Mouse (Mus musculus) urinary bladder, postnatal 36 days (tissue): Measurements from ENCODE around the gene Cckbr.

ENCODE experiments used
- DNase-seq, 2 experiments: peaks; one replicate each; pipeline ENCODE4 v3.0.0; 2022; ENCODE audit warnings: low spot score in 2 of 2, mixed read lengths in 1 of 2

Gene Cckbr

DNA sequence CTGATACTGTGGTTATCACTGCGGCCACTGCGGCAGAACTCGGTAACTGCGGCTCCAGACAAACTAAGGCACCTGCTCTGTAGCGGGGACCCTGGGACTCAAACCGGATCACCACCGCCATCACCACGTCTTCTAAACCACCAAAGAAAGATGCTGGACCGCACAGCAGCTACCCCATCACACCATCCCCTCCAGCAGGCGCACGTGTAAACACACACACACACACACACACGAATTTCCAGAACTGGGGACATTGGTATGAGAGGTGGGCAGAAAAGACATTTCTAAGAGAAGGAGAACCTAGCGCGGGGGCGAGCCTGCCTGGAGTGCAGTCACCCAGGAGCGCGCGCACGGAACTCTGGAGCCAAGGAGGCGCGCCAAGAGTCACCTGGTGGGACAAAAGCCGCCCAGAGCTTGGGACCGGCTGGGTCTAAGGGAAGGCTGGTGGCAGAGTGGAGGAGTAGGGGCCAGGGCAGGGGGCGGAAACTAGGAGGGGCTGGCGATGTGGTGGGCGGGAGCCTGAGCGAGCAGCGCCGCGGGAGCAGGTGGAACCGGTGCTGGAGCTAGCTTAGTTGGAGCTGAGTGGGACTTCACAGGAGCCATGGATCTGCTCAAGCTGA, at the start of gene Cckbr:
TSS of gene Cckbr (plus strand) at position 308 of the 620 bp plus-strand sequence.
- DNase-seq: no peak

DNA sequence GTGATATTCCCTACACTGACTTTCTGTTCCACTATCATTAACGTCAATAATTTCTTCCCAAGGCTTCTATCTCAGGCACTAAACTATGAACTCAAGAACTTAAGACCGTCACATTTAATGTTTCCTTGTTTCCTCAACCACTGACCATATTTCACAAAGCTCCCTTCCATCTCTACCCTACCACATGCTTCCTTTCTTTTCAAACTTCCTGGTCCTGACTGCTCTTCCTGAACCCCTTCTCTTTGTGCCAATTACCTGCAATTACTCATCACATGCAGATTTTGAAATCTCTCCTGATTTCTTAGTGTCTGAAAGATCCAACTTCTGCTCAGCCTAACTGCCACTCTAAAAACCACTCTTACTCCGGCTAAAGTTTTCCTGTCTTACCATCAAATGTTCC, 45.2 kb upstream of the Cckbr start:
- no peak for DNase-seq

DNA sequence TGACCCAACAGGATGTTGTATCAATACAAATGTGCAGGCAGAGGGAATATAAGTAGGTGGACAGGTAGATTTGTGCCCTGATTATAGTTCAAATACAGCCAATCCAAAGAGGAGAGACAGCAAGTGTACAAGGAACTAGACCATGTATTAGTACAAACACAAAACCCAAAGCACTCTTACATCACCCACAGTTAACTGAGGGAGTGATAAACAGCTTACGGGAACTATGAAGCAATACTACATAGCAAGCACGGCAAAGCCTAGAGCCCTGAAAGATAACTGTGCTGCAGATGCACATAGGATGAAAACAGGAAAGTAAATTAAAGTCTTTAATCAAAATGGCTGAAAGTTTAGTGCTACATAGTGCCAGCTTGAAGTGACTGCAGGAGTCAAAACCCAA, 37.8 kb upstream of the Cckbr start:
- DNase-seq: no peak

- DNase-seq: no peak
These were observed 35.3 kb upstream of the Cckbr start for GRCm38 (mm10) chr7:105390236-105390635.

DNA sequence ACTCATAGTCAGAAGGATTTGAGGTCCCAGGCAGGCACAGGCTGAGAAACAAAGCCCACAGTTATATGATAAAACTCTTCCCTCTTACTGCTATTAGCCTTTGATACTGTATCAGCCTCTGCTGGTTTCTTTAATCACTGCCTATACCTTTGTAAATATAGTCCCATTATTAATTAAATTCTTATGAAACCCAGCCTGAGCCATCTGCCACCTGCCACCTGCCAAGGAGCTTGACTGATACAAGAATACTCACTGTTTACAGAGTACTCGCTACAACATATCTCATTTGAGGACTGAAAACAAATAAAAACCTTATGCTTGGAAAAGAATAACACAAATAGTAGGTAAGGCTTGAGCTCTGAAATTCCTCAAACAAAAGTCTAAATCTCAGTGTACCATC, 30.9 kb upstream of the Cckbr start:
- DNase-seq: no peak

DNA sequence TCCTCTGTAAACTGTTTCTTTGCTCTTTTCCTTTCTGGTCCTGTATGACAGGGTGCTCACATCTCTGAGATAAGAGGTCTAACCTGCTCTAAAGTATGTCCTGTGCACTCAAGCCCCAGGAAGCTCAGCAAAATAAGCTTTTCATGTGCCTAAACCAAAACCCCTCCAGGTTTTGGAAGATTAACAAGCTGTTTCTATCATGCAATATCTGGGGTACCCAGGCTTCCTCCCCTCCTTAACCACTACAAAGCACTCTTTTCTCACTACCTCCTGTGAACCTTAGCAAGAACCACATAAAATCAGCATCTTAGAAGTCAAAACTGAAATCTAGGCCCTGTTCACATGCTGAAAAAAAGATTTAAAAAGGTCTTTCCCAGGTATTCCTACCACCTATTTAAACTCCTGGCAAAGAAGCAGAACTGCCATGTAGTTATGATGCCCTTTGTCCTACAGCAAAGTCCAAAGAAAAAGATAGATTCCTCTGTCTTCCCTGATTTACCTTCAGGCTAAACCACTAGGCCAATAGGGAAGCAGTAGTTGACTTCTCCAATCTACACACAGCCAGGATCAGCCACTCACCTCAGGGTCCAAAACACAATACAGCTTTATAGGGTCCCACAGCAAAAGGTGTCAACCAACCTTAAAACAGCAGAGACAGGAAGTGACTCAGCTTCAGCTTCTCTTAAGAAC, 30.3 kb upstream of the Cckbr start:
- DNase-seq: no peak

DNA sequence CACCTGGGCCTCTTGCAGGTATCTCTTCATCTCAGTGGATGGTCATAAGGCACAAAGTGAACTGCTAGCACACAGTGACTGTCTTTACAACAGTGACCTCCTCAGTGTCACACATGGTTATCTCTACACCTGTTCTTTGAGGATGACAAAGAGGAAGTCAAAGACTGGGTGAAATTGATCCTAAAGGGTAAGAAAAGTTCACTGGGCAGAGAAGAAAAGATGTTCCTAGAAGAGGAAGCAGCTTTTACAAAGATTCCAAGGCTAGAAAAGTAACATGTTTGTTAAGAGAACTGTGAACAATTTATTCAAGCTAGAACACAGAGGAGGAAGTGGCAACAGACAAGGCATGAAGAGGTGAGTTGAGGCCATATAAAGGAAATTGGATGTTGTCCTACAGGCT, 29.4 kb upstream of the Cckbr start:
- no peak for DNase-seq

DNA sequence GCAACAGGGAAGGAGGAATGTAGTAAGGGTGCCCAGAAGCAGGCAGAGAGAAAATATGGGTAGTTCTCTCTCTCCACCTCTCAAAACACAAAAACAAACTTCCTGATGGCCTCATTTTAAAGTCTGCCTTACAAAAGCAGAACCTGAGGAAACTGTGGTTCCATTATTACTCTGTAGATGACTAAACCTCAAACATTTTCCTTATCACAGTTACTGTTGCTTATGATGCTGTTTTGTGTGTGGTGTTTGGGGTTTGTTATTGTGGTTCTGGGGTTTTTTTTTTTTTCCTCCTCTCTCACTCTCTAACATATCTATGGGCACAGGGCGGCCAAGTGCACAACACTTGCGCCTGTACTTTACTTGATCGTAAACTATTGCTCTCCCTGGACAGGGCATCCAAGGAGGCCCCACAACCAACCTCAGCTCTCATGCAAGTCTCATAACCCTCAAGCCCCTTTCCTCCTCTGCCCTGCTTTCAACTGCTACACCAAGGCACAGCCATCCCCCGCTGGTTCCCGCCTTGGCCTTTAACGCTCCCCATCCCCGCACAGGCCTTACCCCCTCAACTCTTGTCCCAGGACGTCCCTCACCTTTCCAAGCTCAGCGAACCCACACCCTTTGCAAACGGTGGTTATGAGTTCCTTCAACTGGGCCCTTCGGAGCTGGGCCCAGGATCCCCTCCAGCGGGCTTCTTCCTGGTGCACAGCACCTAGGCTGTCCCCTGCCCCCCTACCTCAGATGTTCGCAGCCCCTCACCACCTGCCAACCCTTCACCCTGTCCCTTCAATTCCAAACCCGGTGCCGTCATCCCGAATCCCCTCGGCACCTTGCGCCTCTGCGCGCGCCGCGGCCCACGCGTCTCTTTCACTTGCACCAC, 26.2 kb upstream of the Cckbr start:
- DNase-seq: peak in 1 of 2 experiments; percentile 20

- DNase-seq: peak; percentile 100
These were observed 25.5 kb upstream of the Cckbr start, which contains the start of gene Fam160a2 for GRCm38 (mm10) chr7:105399935-105400624. TSS of gene Fam160a2 (minus strand) at chr7:105400054.

DNA sequence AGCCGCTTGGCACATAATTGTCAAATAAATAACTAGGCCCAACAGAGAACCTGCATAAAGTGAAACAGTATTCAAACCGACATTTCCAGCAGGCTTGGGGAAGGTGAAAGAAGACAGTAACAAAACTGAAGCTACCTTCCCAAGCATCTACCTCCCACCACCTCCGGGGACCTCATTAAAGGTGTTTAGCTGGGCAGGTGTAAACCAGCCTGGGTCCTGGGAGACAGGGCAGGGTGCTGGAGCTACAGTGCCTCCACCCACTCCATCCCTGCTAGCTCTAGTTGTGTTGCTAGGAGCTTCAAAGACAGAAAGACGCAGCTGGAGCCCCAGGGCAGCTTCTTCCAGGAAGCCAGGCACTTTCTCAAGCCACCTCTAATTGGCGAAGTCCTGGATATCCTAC, 21.3 kb upstream of the Cckbr start, which contains the start of gene Cnga4:
TSS of gene Cnga4 (plus strand) at position 301 of the 400 bp plus-strand sequence.
- DNase-seq: no peak

DNA sequence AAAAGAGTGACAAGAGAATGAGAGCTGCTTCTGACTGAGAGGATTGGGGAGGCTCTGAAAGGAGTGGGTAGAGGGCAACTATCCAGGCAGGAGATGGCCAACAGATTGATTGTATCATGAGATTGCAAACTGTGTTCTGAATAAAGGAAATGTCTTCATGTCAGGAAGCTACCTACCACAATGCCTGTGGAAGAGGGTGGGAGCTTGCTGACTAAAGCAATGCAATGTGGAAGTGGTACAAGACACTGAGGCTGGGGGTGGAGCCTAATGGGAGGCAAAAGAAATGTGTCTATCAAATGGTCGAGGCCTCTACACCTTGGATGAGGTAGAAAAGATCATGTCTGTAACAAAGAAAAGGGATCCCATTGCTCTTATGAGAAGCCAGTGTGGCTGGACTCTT, 19.2 kb upstream of the Cckbr start:
- no peak for DNase-seq

GRCm38 (mm10) chr7:105411874-105412632, 13.5 kb upstream of the Cckbr start:
- peak; percentile 57 to 80 for DNase-seq

GRCm38 (mm10) chr7:105414385-105414784, 11.1 kb upstream of the Cckbr start:
- DNase-seq: no peak

- DNase-seq: no peak
These were observed 9.0 kb upstream of the Cckbr start for GRCm38 (mm10) chr7:105416529-105416928.

DNA sequence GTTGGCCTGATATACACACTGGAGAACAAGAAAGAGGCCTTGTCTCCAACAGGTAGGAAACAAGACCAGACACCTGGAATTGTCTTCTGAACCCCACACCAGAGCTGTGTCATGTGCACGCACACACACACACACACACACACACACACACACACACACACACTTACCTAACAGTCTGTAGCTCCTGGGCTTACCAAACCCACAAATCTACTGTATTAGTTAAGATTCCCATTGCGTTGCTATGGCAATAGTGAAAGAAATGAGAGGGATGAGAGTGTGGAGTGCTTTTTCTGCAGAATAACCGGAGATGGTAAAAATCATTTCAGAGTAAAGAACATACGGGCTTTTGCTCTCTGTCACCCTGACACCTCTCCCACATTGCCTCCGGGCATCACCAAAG, 7.4 kb upstream of the Cckbr start:
- no peak for DNase-seq

GRCm38 (mm10) chr7:105420903-105421302, 4.6 kb upstream of the Cckbr start:
- no peak for DNase-seq

- no peak for DNase-seq
These were observed 1.2 kb upstream of the Cckbr start for GRCm38 (mm10) chr7:105424368-105424767.

GRCm38 (mm10) chr7:105426051-105426450, 520 bp downstream of the Cckbr start:
- no peak for DNase-seq

DNA sequence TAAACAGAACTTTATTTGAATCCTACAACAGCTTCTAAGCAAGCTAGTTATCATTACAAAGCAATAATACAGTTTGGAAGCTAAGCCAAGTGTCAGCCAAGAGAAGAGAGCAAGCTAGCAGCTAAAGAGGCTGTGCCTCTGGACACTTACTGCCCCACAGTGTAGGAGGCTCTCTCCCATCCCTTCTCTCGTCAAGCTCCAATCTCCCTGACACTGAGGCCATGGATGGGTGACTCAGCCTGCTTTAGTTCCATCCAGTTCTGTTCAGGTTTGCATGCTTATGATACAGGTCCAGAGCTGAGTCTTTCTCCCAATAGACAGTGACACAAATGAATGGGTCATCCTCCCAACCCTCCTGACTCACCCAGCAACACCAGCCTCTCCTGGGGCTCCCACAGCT, 6.5 kb downstream of the Cckbr start:
- no peak for DNase-seq

DNA sequence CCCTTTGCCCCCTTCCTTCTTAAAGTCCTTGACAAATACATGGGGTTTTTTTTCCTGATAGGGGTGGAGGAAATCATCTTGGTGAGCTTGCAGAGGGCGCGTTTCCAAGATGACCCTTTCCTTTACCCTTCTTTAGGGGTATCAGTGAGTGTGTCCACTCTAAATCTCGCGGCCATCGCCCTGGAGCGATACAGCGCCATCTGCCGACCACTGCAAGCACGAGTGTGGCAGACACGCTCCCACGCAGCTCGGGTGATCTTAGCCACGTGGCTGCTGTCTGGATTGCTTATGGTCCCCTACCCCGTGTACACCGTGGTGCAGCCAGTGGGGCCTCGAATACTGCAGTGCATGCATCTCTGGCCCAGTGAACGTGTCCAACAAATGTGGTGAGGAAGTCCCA, 8.3 kb downstream of the Cckbr start:
- no peak for DNase-seq

- no peak for DNase-seq
These were observed 9.3 kb downstream of the Cckbr start for GRCm38 (mm10) chr7:105434798-105435197.
